Mouse (Mus musculus) ES-E14 (cell line): ENCODE data around the gene Tmem132b. TPM values are rescaled to one million over a fixed set of nuclear protein-coding genes. Genes with fewer than 3 reads are reported as not detected.
A peak's percentile ranks its signal among the peaks of the same experiment; 100 is the strongest.

ENCODE experiments used
- DNase-seq: peaks from one replicate; pipeline ENCODE4 v3.0.0-alpha.2; 2013; ENCODE audit warnings: low read depth, low spot score
- H3K27ac ChIP-seq: 2 replicates; pipeline ENCODE4 v1.5.1; 2012; ENCODE audit warnings: low read depth, mild to moderate bottlenecking, low read length, moderate library complexity, mixed read lengths; ENCODE audit not compliant: poor library complexity, insufficient read depth, severe bottlenecking
- H3K36me3 ChIP-seq: 2 replicates; pipeline ENCODE4 v1.6.1; 2012; ENCODE audit warnings: mild to moderate bottlenecking, low read length, moderate library complexity, mixed read lengths; ENCODE audit not compliant: control insufficient read depth, poor library complexity, insufficient read depth, severe bottlenecking
- H3K4me1 ChIP-seq, 2 experiments: fragments of 150-350 bp in 1 of 2; sonication (generic) in 1 of 2; 2 replicates each; pipeline ENCODE4 v1.6.1; 2012; ENCODE audit warnings: low read length in 2 of 2, mild to moderate bottlenecking in 1 of 2, mixed read lengths in 1 of 2; ENCODE audit not compliant: control insufficient read depth in 2 of 2, insufficient read depth in 2 of 2, poor library complexity in 1 of 2
- H3K4me3 ChIP-seq, 2 experiments: fragments of 150-350 bp in 1 of 2; sonication (generic) in 1 of 2; 2 replicates each; pipeline ENCODE4 v1.5.1; 2012; ENCODE audit warnings: low read length in 2 of 2, low read depth in 1 of 2, mild to moderate bottlenecking in 1 of 2, mixed read lengths in 1 of 2; ENCODE audit not compliant: insufficient read depth in 1 of 2, poor library complexity in 1 of 2, severe bottlenecking in 1 of 2
- H3K9ac ChIP-seq: 2 replicates; pipeline ENCODE4 v1.6.1; 2012; ENCODE audit warnings: low read depth, mild to moderate bottlenecking, low read length, mixed read lengths; ENCODE audit not compliant: poor library complexity, insufficient read depth, severe bottlenecking
- H3K9me3 ChIP-seq: fragments of 150-350 bp; sonication (generic); 2 replicates; pipeline ENCODE4 v1.6.1; 2012; ENCODE audit warnings: low read depth, mild to moderate bottlenecking, low read length; ENCODE audit not compliant: control insufficient read depth, insufficient read depth
- CHD2 ChIP-seq: IDR thresholded peaks from 2 replicates; pipeline ENCODE4 v1.6.1; 2014; ENCODE audit warnings: mild to moderate bottlenecking, low read depth, low read length, inconsistent platforms
- HCFC1 ChIP-seq: IDR thresholded peaks from 2 replicates; pipeline ENCODE4 v1.6.1; 2012; ENCODE audit warnings: low read length, inconsistent platforms, borderline replicate concordance; ENCODE audit not compliant: insufficient read depth
- MAFK ChIP-seq: IDR thresholded peaks from 2 replicates; pipeline ENCODE4 v1.6.1; 2014; ENCODE audit warnings: mild to moderate bottlenecking, low read depth, low read length, inconsistent platforms; ENCODE audit not compliant: insufficient read depth
- ZC3H11A ChIP-seq: IDR thresholded peaks from 2 replicates; pipeline ENCODE4 v1.6.1; 2012; ENCODE audit warnings: low read depth, mild to moderate bottlenecking, inconsistent platforms, low read length, borderline replicate concordance
- ZNF384 ChIP-seq: IDR thresholded peaks from 2 replicates; pipeline ENCODE4 v1.6.1; 2012; ENCODE audit warnings: low read depth, low read length, inconsistent platforms
- in situ Hi-C, 2 experiments: fragments of 600-800 bp; cut with MboI; formaldehyde crosslinking; loops; one replicate each; pipeline ENCODE4 v1.15.1; 2025; ENCODE audit warnings: low sequenced_read_pairs in 2 of 2, inconsistent platforms in 1 of 2; ENCODE audit not compliant: unreplicated experiment in 2 of 2
- total RNA-seq: library from RNA; depleted of rRNA; stranded (reverse); fragments of 300-350 nt; gene quantifications from 2 replicates; pipeline ENCODE4 v1.2.3, GENCODE M21; 2012

Gene Tmem132b
- total RNA-seq, 1 experiment, result 0.13 TPM

DNA sequence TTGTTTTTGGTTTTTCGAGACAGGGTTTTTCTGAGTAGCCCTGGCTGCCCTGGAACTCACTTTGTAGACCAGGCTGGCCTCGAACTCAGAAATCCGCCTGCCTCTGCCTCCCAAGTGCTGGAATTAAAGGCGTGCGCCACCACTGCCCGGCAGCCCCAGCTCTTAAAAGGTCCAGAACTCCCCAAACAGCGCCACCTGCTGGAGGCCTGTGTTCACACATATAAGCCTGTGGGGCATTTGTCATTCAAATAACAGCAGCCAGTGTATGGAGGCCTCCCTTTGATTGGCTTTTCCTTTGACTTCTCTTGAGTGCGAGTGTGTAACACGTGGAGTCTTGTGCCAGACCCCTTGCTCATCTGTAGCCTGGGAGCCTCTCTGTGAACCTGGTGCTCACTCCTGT, 24.0 kb upstream of the Tmem132b start:
- H3K36me3 ChIP-seq, result peaks cover 12% of the 10 kb centered on the region; the same call in 1 of the 2 replicates
- DNase-seq, result peak; percentile 55
- H3K4me1 ChIP-seq, result peaks cover 0 to 20% of the 10 kb centered on the region in 2 experiments; a peak in 2 of 4 replicates
- TF ChIP-seq CHD2 (no peak), MAFK (no peak), ZC3H11A (no peak), HCFC1 (no peak), ZNF384 (no peak)
- no peak overlapping the region; the same call in 1 of the 2 replicates for H3K27ac ChIP-seq
- H3K9me3 ChIP-seq, result no peaks in the 10 kb centered on the region
- in situ Hi-C loops, result no loop called here
- H3K4me3 ChIP-seq, result no peak overlapping the region
- H3K9ac ChIP-seq, result no peak overlapping the region

GRCm38 (mm10) chr5:125508006-125508405, 23.6 kb upstream of the Tmem132b start:
- in situ Hi-C loops, result no loop called here
- Histone ChIP-seq H3K27ac (no peak overlapping the region; the same call in 1 of the 2 replicates), H3K36me3 (peaks cover 12% of the 10 kb centered on the region; the same call in 1 of the 2 replicates), H3K4me1 (peaks cover 0 to 22% of the 10 kb centered on the region in 2 experiments; a peak in 2 of 4 replicates), H3K9ac (no peak overlapping the region), H3K9me3 (no peaks in the 10 kb centered on the region), H3K4me3 (no peak overlapping the region)
- TF ChIP-seq ZNF384 (no peak), ZC3H11A (no peak), HCFC1 (no peak), CHD2 (no peak), MAFK (no peak)
- no peak for DNase-seq

DNA sequence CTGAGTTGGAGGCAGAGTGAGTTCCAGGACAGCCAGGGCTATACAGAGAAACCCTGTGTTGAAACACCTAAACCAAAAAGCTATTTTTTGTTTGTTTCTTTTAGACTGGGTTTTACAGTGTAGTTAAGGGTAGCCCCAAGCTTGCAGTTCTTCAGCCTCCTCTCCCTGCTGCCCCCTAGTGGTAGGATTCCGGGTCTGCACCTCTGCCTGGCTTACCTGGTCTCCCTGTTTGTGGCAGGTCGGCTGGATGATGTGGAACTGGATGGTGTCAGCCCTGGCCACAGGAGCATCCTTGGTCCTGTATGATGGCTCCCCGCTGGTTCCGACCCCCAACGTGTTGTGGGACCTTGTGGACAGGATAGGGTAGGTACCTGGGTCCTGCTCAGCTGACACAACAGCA, 22.0 kb upstream of the Tmem132b start:
- in situ Hi-C loops, result no loop called here
- no peak overlapping the region for H3K27ac ChIP-seq
- H3K4me1 ChIP-seq, result peaks cover 0 to 29% of the 10 kb centered on the region in 2 experiments; a peak in 2 of 4 replicates
- DNase-seq, result peak; percentile 86
- no peak overlapping the region for H3K4me3 ChIP-seq
- no peak for TF ChIP-seq CHD2
- TF ChIP-seq MAFK, result no peak
- no peak for TF ChIP-seq HCFC1
- TF ChIP-seq ZNF384, result no peak
- no peak for TF ChIP-seq ZC3H11A
- no peak overlapping the region for H3K9ac ChIP-seq
- peaks cover 10% of the 10 kb centered on the region; the same call in 1 of the 2 replicates for H3K36me3 ChIP-seq
- H3K9me3 ChIP-seq, result no peaks in the 10 kb centered on the region

DNA sequence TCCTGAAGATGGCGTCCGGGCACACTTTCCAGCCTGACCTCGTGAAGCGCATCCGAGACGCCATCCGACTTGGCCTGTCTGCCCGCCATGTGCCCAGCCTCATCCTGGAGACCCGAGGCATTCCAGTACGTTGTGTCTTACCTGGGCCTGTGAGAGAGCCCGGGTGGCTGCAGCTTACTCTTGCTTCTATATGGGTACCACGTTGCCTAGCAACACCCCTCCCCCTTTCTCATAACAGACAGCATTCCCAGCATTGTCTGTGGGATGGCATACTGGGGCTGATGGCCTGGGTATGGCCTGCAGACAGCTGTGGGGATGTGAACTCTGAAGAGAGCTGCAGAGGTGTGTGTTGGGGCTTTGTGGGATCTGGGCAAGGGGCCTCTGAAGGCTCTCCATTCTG, 16.6 kb upstream of the Tmem132b start:
- no peak for DNase-seq
- Histone ChIP-seq H3K4me3 (no peak overlapping the region), H3K36me3 (peaks cover 14% of the 10 kb centered on the region; the same call in 1 of the 2 replicates), H3K9ac (no peak overlapping the region), H3K27ac (no peak overlapping the region), H3K4me1 (peaks cover 0 to 10% of the 10 kb centered on the region in 2 experiments; a peak in 1 of 4 replicates), H3K9me3 (no peaks in the 10 kb centered on the region)
- TF ChIP-seq CHD2 (no peak), ZC3H11A (no peak), MAFK (no peak), ZNF384 (no peak), HCFC1 (no peak)
- in situ Hi-C loops, result no loop called here

DNA sequence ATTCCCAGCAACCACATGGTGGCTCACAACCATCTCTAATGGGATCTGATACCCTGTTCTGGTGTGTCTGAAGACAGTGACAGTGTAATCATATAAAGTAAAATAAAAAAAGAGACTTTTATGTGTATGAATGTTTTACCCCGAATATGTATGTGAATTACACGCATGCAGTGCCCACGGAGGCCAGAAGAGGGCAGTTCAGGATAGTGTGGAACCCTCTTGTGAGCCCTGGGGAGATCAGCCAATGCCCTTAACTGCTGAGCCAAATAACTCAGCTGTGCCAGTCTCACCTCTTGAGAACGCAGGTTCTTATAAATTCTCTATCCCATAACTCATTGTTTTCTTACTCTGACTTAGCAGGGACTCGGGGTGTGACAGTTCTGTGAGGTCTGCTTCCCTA, 12.9 kb upstream of the Tmem132b start:
- in situ Hi-C loops, result no loop called here
- Histone ChIP-seq H3K4me3 (no peak overlapping the region), H3K36me3 (peaks cover 13% of the 10 kb centered on the region; the same call in 1 of the 2 replicates), H3K9ac (no peak overlapping the region), H3K27ac (no peak overlapping the region), H3K4me1 (peaks cover 0 to 16% of the 10 kb centered on the region in 2 experiments; a peak in 2 of 4 replicates), H3K9me3 (no peaks in the 10 kb centered on the region)
- no peak for DNase-seq
- TF ChIP-seq ZNF384 (no peak), CHD2 (no peak), ZC3H11A (no peak), HCFC1 (no peak), MAFK (no peak)
